Mouse (Mus musculus): Measurements from ENCODE around the gene Tjp1.

GRCm38 (mm10) chr7:65418366-65418911 lies 109.1 kb downstream of the Tjp1 start:
- TF ChIP-seq MAFK (IDR thresholded peaks at IDR 0.05; ENCODE audit: insufficient read depth, low read depth, low read length), result no peak
- no peak for TF ChIP-seq CHD2 (IDR thresholded peaks at IDR 0.05; ENCODE audit: low read depth, low read length)
- no peak for TF ChIP-seq ZC3H11A (IDR thresholded peaks at IDR 0.05; ENCODE audit: borderline replicate concordance, low read depth, low read length)

Measured in ES-E14 (cell line).